Mouse (Mus musculus) E14TG2a.4 (cell line): ENCODE data around the gene Wdr38.

Experiments used
- H3K27me3 ChIP-seq: 2 replicates; pipeline ENCODE4 v1.6.1; 2014; ENCODE audit warnings: low read length, control low read depth; ENCODE audit not compliant: insufficient read depth
- H3K36me3 ChIP-seq: 2 replicates; pipeline ENCODE4 v1.6.1; 2014; ENCODE audit warnings: low read length, control low read depth; ENCODE audit not compliant: insufficient read depth
- H3K4me1 ChIP-seq: replicated peaks from 2 replicates; pipeline ENCODE4 v1.6.1; 2014; ENCODE audit warnings: low read depth, low read length, control low read depth
- H3K4me3 ChIP-seq: replicated peaks from 2 replicates; pipeline ENCODE4 v1.5.1; 2014; ENCODE audit warnings: mild to moderate bottlenecking, low read length
- H3K9me3 ChIP-seq: 2 replicates; pipeline ENCODE4 v1.6.1; 2014; ENCODE audit warnings: low read length, control low read depth
- CTCF ChIP-seq: conservative IDR thresholded peaks from 2 replicates; pipeline ENCODE4 v1.5.1; 2014; ENCODE audit warnings: low read length
- NANOG ChIP-seq: IDR thresholded peaks from 2 replicates; pipeline ENCODE4 v1.6.1; 2014; ENCODE audit warnings: borderline replicate concordance, low read length, mixed read lengths
- POU5F1 ChIP-seq: IDR thresholded peaks from 2 replicates; pipeline ENCODE4 v1.6.1; 2014; ENCODE audit warnings: low read length, borderline replicate concordance

Gene Wdr38

DNA sequence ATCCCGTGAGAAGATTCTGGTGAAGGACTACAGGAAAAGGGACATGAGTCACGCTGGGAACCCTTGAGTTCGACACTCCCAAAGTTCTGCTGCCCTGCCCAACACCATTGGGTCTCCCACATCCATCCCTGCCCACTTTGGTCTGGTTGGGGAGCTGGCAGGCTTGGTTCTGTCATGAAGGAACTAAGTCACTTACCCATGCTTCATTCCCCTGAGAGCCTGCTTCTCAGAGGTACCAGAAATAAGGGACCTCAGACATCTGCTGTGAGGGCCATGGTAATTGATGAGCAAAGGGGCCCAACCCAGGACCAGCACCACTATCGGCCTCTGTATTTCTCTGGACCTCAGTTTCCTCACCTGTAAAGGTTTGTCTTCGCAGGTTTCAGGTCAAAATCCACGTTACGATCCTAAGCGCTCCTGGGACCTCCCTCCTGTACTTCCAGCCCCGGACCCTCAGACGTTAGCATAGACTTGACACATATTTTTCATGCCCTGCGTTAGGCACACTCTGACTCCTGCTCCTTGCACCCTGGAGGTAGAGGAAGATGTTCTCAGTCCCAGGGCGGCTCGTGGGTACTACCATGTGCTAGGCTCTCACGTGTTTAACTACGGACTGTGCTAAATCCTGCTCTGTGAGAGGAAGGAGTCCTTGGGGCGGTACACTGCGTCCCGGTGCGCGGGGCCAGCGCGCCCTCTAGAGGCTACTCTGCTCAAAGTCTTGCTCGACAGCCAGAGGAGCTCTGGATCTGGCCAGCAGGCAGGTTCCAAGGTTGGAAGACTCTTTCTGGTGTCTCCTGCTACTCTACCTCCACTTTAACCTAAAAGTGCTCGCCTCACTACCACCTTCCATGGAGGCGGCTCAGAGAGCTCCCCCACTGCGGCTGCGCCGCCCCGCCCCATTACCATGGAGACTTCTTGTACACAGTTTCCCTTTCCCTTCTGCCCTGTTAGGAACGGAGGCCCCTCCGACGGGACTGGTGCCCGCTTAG, at the start of gene Wdr38:
Gene Wdr38 (plus strand): TSS at position 91 of the 989 bp plus-strand sequence.
- TF ChIP-seq NANOG (no peak), CTCF (peak; percentile 75)
- Histone ChIP-seq H3K4me1 (peaks cover 57% of the 10 kb centered on the region), H3K27me3 (peaks cover 17% of the 10 kb centered on the region; the same call in 1 of the 2 replicates), H3K36me3 (peaks cover 34% of the 10 kb centered on the region), H3K9me3 (no peaks in the 10 kb centered on the region), H3K4me3 (peak within 1 kb of the TSS; percentile 71)

DNA sequence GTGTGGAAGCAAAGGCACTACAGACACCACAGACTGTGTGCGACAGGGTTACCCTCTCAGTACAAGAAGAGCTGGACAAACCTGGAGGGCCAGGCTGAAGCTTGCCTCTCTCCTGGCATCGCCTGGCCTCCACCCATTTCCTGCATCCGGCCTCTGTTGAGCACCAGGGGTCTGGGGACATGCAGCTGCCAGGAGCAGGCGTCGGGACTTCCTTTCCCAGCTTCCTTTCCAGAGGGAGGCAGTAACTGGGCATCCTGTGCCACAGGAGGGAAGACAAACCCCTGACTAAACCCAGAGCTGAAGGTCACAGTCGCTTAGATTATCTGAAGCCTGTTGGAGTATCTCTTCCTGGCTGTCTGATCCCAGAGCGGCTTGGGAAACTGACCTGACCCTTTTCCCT, 49.7 kb upstream of the Wdr38 start:
- no peaks in the 10 kb centered on the region for H3K36me3 ChIP-seq
- peaks cover 16% of the 10 kb centered on the region for H3K4me1 ChIP-seq
- no peaks in the 10 kb centered on the region for H3K9me3 ChIP-seq
- 0 out of 2 replicates have a peak, but pooled peaks cover 3% of the 10 kb centered on the region for H3K27me3 ChIP-seq
- no peak overlapping the region for H3K4me3 ChIP-seq
- TF ChIP-seq POU5F1, result no peak
- TF ChIP-seq CTCF, result no peak
- TF ChIP-seq NANOG, result no peak

DNA sequence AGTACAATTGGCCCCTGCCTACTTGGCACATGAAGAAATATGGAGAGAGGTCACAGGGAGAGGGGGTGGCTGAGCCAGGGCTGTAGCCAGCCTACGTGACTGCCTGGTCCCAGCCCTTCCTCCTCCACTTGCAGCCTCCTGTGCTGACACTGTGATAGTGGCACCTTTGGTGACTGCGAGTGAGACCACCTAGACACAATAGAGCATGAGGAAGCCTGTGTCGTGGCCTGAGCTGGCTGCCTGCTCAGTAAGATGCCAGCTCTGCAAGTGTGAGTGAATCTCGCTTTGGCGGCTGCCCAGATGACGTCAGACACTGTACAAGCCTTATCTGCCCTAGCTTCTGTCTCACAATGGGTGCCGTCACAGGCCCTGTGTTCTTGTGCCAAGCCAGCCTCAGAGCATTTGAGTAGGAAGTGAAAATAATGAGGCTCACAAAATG, 47.0 kb upstream of the Wdr38 start:
- Histone ChIP-seq H3K4me1 (no peaks in the 10 kb centered on the region), H3K9me3 (peaks cover 23% of the 10 kb centered on the region), H3K4me3 (no peak overlapping the region), H3K36me3 (no peaks in the 10 kb centered on the region), H3K27me3 (0 out of 2 replicates have a peak, but pooled peaks cover 3% of the 10 kb centered on the region)
- TF ChIP-seq CTCF (no peak), POU5F1 (no peak), NANOG (no peak)

DNA sequence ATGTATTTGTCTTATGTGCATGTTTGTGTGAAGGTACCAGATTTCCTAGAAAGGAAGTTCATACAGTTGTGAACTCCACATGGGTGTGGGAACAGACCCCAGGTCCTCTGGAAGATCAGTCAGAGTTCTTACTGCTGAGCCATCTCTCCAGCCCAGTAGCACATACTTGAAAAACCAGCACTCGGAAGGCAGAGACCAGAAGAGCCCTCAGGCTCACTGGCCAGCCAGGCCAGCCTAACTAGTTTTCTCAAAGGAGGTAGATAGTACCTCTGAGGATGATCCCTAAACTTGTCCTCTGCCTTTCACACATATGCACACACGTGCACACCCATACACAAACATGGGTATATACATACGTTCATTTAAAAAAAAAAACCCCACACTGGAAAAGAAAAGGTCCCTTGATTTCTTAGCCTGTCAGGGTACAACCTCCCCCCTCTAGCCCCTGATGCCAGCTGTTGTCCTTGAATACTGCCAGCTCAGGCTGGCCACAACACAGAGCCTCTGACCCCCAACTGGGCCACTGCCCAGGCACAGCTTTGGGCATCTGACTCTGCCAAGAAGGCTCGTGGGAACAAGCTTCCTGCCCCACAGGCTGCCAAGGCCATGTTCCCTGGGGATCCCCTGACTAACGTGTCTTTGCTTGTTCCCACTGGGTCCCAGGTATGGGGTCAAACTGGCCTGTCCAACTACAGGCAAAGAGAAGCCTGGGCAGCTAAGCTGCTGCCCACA, 44.0 kb upstream of the Wdr38 start:
- H3K9me3 ChIP-seq, result peaks cover 47% of the 10 kb centered on the region
- no peaks in the 10 kb centered on the region for H3K36me3 ChIP-seq
- no peak for TF ChIP-seq POU5F1
- TF ChIP-seq NANOG, result no peak
- TF ChIP-seq CTCF, result no peak
- no peaks in the 10 kb centered on the region for H3K4me1 ChIP-seq
- no peak overlapping the region for H3K4me3 ChIP-seq
- H3K27me3 ChIP-seq, result 0 out of 2 replicates have a peak, but pooled peaks cover 3% of the 10 kb centered on the region

DNA sequence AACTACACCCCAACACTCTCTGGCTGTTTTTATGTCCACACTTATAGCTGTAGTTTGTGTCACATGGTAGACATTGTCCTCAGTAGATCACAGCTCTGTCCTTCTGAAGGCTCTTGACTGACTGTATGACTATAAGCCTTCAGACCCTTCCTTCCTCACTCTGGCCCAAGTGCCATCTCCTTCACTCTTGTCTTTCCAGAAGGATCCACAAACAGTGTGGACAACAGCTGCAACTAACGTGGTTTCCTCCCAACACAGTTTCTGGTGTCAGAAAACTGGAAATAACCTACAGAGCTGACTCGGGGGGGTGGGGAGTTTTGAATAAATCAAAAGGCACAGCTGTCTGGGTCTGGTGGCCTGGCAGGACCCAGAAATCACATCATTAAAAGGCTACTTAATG, 41.2 kb upstream of the Wdr38 start:
- Histone ChIP-seq H3K9me3 (peaks cover 47% of the 10 kb centered on the region), H3K4me1 (no peaks in the 10 kb centered on the region), H3K27me3 (no peaks in the 10 kb centered on the region), H3K4me3 (no peak overlapping the region), H3K36me3 (no peaks in the 10 kb centered on the region)
- TF ChIP-seq NANOG (no peak), CTCF (no peak), POU5F1 (no peak)

DNA sequence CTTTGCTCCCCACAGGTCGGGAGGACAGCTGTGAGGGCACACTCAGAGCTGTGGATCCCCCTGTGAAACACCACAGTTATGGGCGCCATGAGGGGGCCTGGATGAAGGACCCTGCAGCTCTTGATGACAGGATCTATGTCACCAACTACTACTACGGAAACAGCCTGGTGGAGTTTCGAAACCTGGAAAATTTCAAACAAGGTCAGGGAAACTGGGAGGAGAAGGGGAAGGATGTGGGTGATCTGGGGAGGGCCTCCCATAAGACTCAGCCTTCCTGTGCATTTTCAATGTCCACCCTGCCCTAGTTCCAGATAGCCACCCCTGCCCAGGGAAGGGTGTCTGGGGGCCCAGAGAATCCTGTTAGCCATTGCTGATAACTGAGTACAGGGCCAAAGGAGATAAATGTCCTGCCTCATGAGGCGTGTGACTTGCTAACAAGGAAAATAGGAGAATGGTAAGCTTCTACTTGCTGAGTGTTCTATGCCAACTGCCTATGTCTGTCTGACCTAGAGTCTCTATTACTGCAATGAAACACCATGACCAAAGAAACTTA, 39.5 kb upstream of the Wdr38 start:
- TF ChIP-seq NANOG, result no peak
- TF ChIP-seq CTCF, result no peak
- TF ChIP-seq POU5F1, result no peak
- no peaks in the 10 kb centered on the region for H3K4me1 ChIP-seq
- H3K4me3 ChIP-seq, result no peak overlapping the region

DNA sequence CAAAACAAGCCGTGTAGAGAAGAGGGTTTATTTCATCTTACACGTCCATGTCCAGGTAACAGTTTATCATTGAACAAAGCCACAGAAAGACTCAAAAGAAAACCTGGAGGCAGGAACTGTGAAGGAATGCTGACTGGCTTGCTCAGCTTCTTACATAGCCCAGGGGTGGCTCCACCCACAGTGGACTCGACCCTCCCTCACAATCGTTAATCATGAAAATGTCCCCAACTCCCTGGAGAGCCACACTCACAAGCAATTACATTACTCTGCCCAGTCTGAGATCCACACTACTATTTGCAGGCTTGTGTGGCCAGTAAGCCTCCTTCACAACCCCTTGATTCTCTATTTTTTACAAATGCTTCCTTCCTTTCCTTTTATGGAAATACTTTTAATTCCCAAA, 33.1 kb upstream of the Wdr38 start:
- Histone ChIP-seq H3K36me3 (no peaks in the 10 kb centered on the region), H3K27me3 (no peaks in the 10 kb centered on the region; the same call in none of the 2 replicates), H3K4me3 (no peak overlapping the region), H3K4me1 (peaks cover 8% of the 10 kb centered on the region), H3K9me3 (no peaks in the 10 kb centered on the region)
- TF ChIP-seq CTCF (no peak), NANOG (no peak)

More for the DNA sequence above, 39.5 kb upstream of the Wdr38 start:
- no peaks in the 10 kb centered on the region; the same call in 1 of the 2 replicates for H3K27me3 ChIP-seq
- H3K9me3 ChIP-seq, result peaks cover 47% of the 10 kb centered on the region
- H3K36me3 ChIP-seq, result no peaks in the 10 kb centered on the region

DNA sequence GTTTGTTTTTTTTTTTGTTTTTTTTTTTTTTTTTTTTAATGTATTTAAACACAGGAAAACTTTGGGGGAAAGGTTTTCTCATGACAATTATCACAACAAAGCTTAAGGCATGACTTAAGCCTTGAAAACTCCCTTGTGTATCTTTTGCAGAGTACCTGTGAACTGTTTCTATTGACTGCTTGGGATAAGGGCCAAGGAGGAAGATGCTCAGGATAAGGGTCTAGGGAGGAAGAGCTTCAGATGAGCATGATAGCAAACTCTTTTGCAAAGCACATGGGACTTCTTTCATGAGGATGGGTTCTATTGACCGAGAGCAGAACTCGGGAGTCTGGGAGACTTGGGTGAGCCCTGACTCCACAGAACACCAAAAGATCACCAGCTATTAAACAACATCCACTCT, 27.6 kb upstream of the Wdr38 start:
- Histone ChIP-seq H3K4me3 (no peak overlapping the region), H3K36me3 (no peaks in the 10 kb centered on the region), H3K27me3 (no peaks in the 10 kb centered on the region; the same call in 1 of the 2 replicates), H3K4me1 (peaks cover 10% of the 10 kb centered on the region), H3K9me3 (no peaks in the 10 kb centered on the region)
- no peak for TF ChIP-seq CTCF
- TF ChIP-seq POU5F1, result no peak
- TF ChIP-seq NANOG, result no peak
